Mouse (Mus musculus) forebrain, embryonic 12.5 days (tissue): ENCODE measurements at regions not wholly inside any gene's neighbourhood (a gene's known extent, or its start where the extent isn't known, plus 50 kb on each side); places are given as distances from the start of the nearest gene placed in this dataset.

Source experiments
- ATAC-seq: fragments of 200-750 bp; cut with Nextera tagmentation; 2 replicates; pipeline ENCODE4 v1.8.0; 2017; ENCODE audit warnings: moderate TSS enrichment; ENCODE audit not compliant: low FRiP score
- H3K27ac ChIP-seq: fragments of 300-500 bp; sonication (generic); 2 replicates; pipeline ENCODE4 v1.5.1; 2016; ENCODE audit warnings: mild to moderate bottlenecking
- H3K27me3 ChIP-seq: fragments of 300-500 bp; sonication (generic); 2 replicates; pipeline ENCODE4 v1.6.1; 2016; ENCODE audit warnings: mild to moderate bottlenecking
- H3K36me3 ChIP-seq: fragments of 300-500 bp; sonication (generic); replicated peaks from 2 replicates; pipeline ENCODE4 v1.6.1; 2016; ENCODE audit warnings: mild to moderate bottlenecking
- H3K4me1 ChIP-seq: fragments of 300-500 bp; sonication (generic); 2 replicates; pipeline ENCODE4 v1.6.1; 2016
- H3K4me2 ChIP-seq: fragments of 300-500 bp; sonication (generic); 2 replicates; pipeline ENCODE4 v1.6.1; 2016; ENCODE audit warnings: mild to moderate bottlenecking, moderate library complexity
- H3K4me3 ChIP-seq: fragments of 300-500 bp; sonication (generic); replicated peaks from 2 replicates; pipeline ENCODE4 v1.5.1; 2016; ENCODE audit warnings: mild to moderate bottlenecking
- H3K9ac ChIP-seq: fragments of 300-500 bp; sonication (generic); 2 replicates; pipeline ENCODE4 v1.6.1; 2016; ENCODE audit warnings: mild to moderate bottlenecking
- H3K9me3 ChIP-seq: fragments of 300-500 bp; sonication (generic); 2 replicates; pipeline ENCODE4 v1.6.1; 2016
- WGBS: fragments of 180-500 bp; shearing (Covaris S2); methylation state at CpG from one replicate; pipeline ENCODE4 v1.1.7; 2016; 5-methylcytosine and 5-hydroxymethylcytosine counted together

GRCm38 (mm10) chr10:42108294-42109014 is 90.2 kb upstream of the Armc2 start:
- no peak overlapping the region for H3K27ac ChIP-seq
- 0 out of 2 replicates have a peak, but pooled peaks cover 6% of the 10 kb centered on the region for H3K27me3 ChIP-seq
- no peak overlapping the region for H3K4me3 ChIP-seq
- 48% methylated on average over 8 of the region's 8 CpGs for WGBS
- H3K4me2 ChIP-seq = no peak overlapping the region
- H3K9me3 ChIP-seq = peaks cover 8% of the 10 kb centered on the region
- peaks cover 15% of the 10 kb centered on the region for H3K4me1 ChIP-seq
- ATAC-seq = no peak
- no peaks in the 10 kb centered on the region for H3K36me3 ChIP-seq
- H3K9ac ChIP-seq = no peak overlapping the region

GRCm38 (mm10) chr10:42107437-42108293 is 89.4 kb upstream of the Armc2 start:
- H3K36me3 ChIP-seq = no peaks in the 10 kb centered on the region
- no peak for ATAC-seq
- no peak overlapping the region for H3K4me2 ChIP-seq
- H3K4me1 ChIP-seq = peaks cover 15% of the 10 kb centered on the region
- 0 out of 2 replicates have a peak, but pooled peaks cover 6% of the 10 kb centered on the region for H3K27me3 ChIP-seq
- WGBS = 77% methylated on average over 12 of the region's 12 CpGs
- no peak overlapping the region for H3K9ac ChIP-seq
- H3K4me3 ChIP-seq = no peak overlapping the region
- H3K27ac ChIP-seq = no peak overlapping the region
- H3K9me3 ChIP-seq = peaks cover 8% of the 10 kb centered on the region

- no peak overlapping the region for H3K9ac ChIP-seq
- no peak overlapping the region for H3K4me2 ChIP-seq
- no peak overlapping the region for H3K27ac ChIP-seq
- ATAC-seq = no peak
- H3K36me3 ChIP-seq = no peaks in the 10 kb centered on the region
- H3K9me3 ChIP-seq = peaks cover 8% of the 10 kb centered on the region
- peaks cover 15% of the 10 kb centered on the region for H3K4me1 ChIP-seq
- H3K4me3 ChIP-seq = no peak overlapping the region
- H3K27me3 ChIP-seq = 0 out of 2 replicates have a peak, but pooled peaks cover 6% of the 10 kb centered on the region
- WGBS = 91% methylated on average over 9 of the region's 9 CpGs
These were observed 88.4 kb upstream of the Armc2 start for GRCm38 (mm10) chr10:42106611-42107010.

- H3K4me1 ChIP-seq = peaks cover 14% of the 10 kb centered on the region
- 92% methylated on average over 7 of the region's 7 CpGs for WGBS
- H3K9ac ChIP-seq = no peak overlapping the region
- H3K9me3 ChIP-seq = peaks cover 8% of the 10 kb centered on the region
- H3K36me3 ChIP-seq = no peaks in the 10 kb centered on the region
- no peak overlapping the region for H3K4me2 ChIP-seq
- no peak overlapping the region for H3K4me3 ChIP-seq
- no peak overlapping the region for H3K27ac ChIP-seq
- no peak for ATAC-seq
- 0 out of 2 replicates have a peak, but pooled peaks cover 6% of the 10 kb centered on the region for H3K27me3 ChIP-seq
These were observed 86.8 kb upstream of the Armc2 start for GRCm38 (mm10) chr10:42105083-42105482.

DNA sequence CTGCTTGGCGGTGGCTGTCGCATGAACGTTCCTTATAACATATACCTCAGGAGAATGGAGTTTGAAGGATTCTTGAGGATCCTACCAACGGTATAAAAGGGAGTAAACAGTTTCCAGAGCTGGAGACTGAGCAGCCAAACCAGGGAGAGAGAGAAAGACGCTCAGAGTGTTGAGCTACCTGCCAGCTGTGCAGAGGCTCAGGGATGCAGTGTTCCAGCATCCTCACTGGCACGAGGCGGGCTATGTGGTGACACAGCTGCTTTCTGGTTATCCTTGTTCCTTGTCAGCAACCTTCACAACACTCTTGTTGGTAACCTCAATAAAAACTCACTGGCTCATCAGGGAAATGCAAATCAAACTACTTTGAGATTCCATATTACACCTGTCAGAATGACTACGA is 84.1 kb upstream of the Armc2 start:
- Histone ChIP-seq H3K9ac (no peak overlapping the region), H3K9me3 (peaks cover 8% of the 10 kb centered on the region), H3K4me3 (no peak overlapping the region), H3K27me3 (0 out of 2 replicates have a peak, but pooled peaks cover 4% of the 10 kb centered on the region), H3K4me2 (no peak overlapping the region), H3K4me1 (no peaks in the 10 kb centered on the region), H3K27ac (no peak overlapping the region), H3K36me3 (no peaks in the 10 kb centered on the region)
- ATAC-seq = no peak
- 90% methylated on average over 8 of the region's 8 CpGs for WGBS

GRCm38 (mm10) chr10:42101096-42101495 is 82.9 kb upstream of the Armc2 start:
- Histone ChIP-seq H3K9ac (no peak overlapping the region), H3K27me3 (no peaks in the 10 kb centered on the region), H3K4me2 (no peak overlapping the region), H3K4me3 (no peak overlapping the region), H3K27ac (no peak overlapping the region), H3K9me3 (peaks cover 8% of the 10 kb centered on the region), H3K36me3 (no peaks in the 10 kb centered on the region), H3K4me1 (no peaks in the 10 kb centered on the region)
- 90% methylated on average over 6 of the region's 6 CpGs for WGBS
- ATAC-seq = no peak

GRCm38 (mm10) chr10:42096924-42097323 is 78.7 kb upstream of the Armc2 start:
- no peak for ATAC-seq
- Histone ChIP-seq H3K27ac (no peak overlapping the region), H3K4me1 (no peaks in the 10 kb centered on the region; the same call in 1 of the 2 replicates), H3K9ac (no peak overlapping the region), H3K4me3 (no peak overlapping the region), H3K9me3 (no peaks in the 10 kb centered on the region), H3K27me3 (0 out of 2 replicates have a peak, but pooled peaks cover 4% of the 10 kb centered on the region), H3K4me2 (no peak overlapping the region), H3K36me3 (no peaks in the 10 kb centered on the region)
- WGBS = 83% methylated on average over 6 of the region's 6 CpGs

- H3K27ac ChIP-seq = no peak overlapping the region
- no peaks in the 10 kb centered on the region for H3K9me3 ChIP-seq
- H3K4me1 ChIP-seq = no peaks in the 10 kb centered on the region; the same call in 1 of the 2 replicates
- H3K4me2 ChIP-seq = no peak overlapping the region
- peaks cover 11% of the 10 kb centered on the region for H3K27me3 ChIP-seq
- H3K9ac ChIP-seq = no peak overlapping the region
- 95% methylated on average over 10 of the region's 10 CpGs for WGBS
- no peak for ATAC-seq
- H3K36me3 ChIP-seq = no peaks in the 10 kb centered on the region
- H3K4me3 ChIP-seq = no peak overlapping the region
These were observed 77.7 kb upstream of the Armc2 start for GRCm38 (mm10) chr10:42095986-42096385.

- H3K36me3 ChIP-seq = no peaks in the 10 kb centered on the region
- WGBS = 84% methylated on average over 24 of the region's 24 CpGs
These were observed 76.2 kb upstream of the Armc2 start for GRCm38 (mm10) chr10:42094274-42095000.

GRCm38 (mm10) chr10:42093176-42093759 is 75.0 kb upstream of the Armc2 start:
- Histone ChIP-seq H3K4me2 (no peak overlapping the region), H3K9ac (no peak overlapping the region), H3K4me1 (peaks cover 17% of the 10 kb centered on the region), H3K27me3 (peaks cover 24% of the 10 kb centered on the region), H3K9me3 (no peaks in the 10 kb centered on the region), H3K4me3 (no peak overlapping the region), H3K27ac (no peak overlapping the region), H3K36me3 (no peaks in the 10 kb centered on the region)
- 85% methylated on average over 8 of the region's 8 CpGs for WGBS
- no peak for ATAC-seq

More at GRCm38 (mm10) chr10:42094274-42095000, 76.2 kb upstream of the Armc2 start:
- Histone ChIP-seq H3K27me3 (peaks cover 18% of the 10 kb centered on the region), H3K4me1 (peaks cover 7% of the 10 kb centered on the region), H3K9ac (no peak overlapping the region), H3K4me2 (no peak overlapping the region), H3K4me3 (no peak overlapping the region), H3K9me3 (no peaks in the 10 kb centered on the region), H3K27ac (no peak overlapping the region)
- ATAC-seq = no peak

GRCm38 (mm10) chr10:42092500-42092899 is 74.3 kb upstream of the Armc2 start:
- H3K27me3 ChIP-seq = peaks cover 27% of the 10 kb centered on the region
- no peak overlapping the region for H3K9ac ChIP-seq

More at GRCm38 (mm10) chr10:42092500-42092899, 74.3 kb upstream of the Armc2 start:
- H3K27ac ChIP-seq = no peak overlapping the region
- H3K9me3 ChIP-seq = no peaks in the 10 kb centered on the region
- no peak for ATAC-seq
- H3K4me3 ChIP-seq = no peak overlapping the region
- peaks cover 17% of the 10 kb centered on the region for H3K4me1 ChIP-seq
- no peaks in the 10 kb centered on the region for H3K36me3 ChIP-seq
- no peak overlapping the region for H3K4me2 ChIP-seq
- WGBS = 75% methylated on average over 6 of the region's 6 CpGs
